Mouse (Mus musculus): ENCODE measurements around the gene Lrrc10.
"Not testable (repeated sequence)": the region's sequence is repeated elsewhere in the genome, so short reads cannot be mapped to it uniquely, and the experiment has no call there.

The Lrrc10 gene

GRCm38 (mm10) chr10:117043497-117044166 lies 1.5 kb upstream of the Lrrc10 start:
- not testable (repeated sequence) for DNase-seq (ENCODE audit: low spot score)

- DNase-seq (ENCODE audit: low spot score) = no peak
Measured at GRCm38 (mm10) chr10:117049253-117049652, 4.1 kb downstream of the Lrrc10 start.

GRCm38 (mm10) chr10:117049961-117050597 lies 4.9 kb downstream of the Lrrc10 start:
- no peak for DNase-seq (ENCODE audit: low spot score)

DNA sequence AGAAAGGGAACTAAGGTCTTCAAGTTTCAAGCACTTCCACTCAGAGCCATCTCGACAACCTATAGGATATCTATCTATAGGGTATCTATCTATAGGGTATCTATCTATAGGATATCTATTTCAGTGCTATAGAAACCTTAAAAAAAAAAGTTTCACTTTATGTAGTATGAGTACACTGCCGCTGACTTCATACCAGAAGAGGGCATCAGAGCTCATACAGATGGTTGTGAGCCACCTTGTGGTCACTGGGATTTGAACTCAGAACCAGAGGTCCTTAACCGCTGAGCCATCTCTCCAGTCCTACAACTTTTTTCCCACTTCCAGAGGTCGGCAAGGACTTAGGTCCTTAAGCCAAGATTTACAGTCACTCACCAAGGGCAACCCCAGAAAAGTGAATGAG lies 10.5 kb downstream of the Lrrc10 start:
- DNase-seq (ENCODE audit: low spot score) = no peak

DNA sequence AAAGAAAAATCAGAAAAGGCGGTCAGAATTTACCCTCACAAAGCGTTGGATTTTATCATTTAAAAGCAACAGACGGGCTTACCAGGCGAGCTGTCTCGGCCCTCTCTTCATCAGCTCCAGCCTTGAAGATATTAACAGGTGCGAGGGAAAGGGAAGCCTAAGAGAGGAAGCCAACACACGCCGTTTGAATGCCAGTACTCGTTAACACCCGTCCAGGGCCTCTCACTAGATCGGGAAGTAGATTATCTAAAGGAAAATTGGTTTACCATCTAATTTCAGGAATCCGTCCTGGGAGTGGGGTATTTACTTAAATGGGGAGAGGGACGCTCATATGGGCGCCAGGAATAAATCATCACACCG lies 17.7 kb downstream of the Lrrc10 start:
- no peak for DNase-seq (ENCODE audit: low spot score)

- DNase-seq (ENCODE audit: low spot score) = peak; percentile 66
Measured at GRCm38 (mm10) chr10:117063254-117064021, 18.3 kb downstream of the Lrrc10 start, which contains the start of gene Cct2. TSS of gene Cct2 (minus strand) at chr10:117063814.

GRCm38 (mm10) chr10:117064076-117064475 lies 18.9 kb downstream of the Lrrc10 start:
- DNase-seq (ENCODE audit: low spot score) = no peak

DNA sequence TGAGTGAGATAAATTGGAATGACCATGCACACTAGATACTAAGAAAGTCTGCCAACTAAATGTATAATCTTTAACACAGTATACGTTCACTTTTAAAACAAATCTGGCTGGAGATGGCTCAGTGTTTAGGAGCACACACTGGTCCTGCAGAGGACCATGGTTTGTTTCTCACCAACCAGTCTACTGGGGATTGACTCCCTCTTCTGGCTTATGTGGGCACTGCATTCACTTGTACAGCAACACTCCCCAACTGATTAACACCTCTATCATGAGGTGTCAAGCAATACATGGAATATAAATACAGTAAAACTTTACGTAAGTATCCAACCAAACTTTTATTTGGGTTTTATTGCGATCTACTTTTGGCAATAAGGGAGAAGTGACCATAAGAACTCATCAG lies 24.0 kb downstream of the Lrrc10 start:
- DNase-seq (ENCODE audit: low spot score) = no peak

- no peak for DNase-seq (ENCODE audit: low spot score)
Measured at GRCm38 (mm10) chr10:117072191-117072888, 27.2 kb downstream of the Lrrc10 start.

DNA sequence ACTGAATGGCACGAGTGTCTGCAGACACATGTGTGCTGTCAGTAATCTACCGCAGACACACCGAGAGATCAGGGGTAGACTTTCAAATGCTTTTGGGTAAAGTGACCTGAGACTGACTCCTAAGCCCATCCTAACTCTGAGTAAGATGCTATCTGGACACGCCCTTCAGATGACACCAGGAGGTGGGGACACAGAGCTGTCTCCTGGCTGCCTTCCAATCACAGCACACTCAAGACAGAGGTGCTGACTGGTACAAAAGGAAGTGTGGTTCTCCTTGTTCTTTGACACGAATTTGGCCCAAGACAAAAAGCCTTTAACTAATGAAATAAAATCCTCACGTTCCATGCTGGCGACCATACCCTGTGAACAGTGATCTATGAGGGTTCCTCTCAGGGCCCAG lies 28.0 kb downstream of the Lrrc10 start:
- no peak for DNase-seq (ENCODE audit: low spot score)

- DNase-seq (ENCODE audit: low spot score) = no peak
Measured at GRCm38 (mm10) chr10:117078284-117078683, 33.1 kb downstream of the Lrrc10 start.

DNA sequence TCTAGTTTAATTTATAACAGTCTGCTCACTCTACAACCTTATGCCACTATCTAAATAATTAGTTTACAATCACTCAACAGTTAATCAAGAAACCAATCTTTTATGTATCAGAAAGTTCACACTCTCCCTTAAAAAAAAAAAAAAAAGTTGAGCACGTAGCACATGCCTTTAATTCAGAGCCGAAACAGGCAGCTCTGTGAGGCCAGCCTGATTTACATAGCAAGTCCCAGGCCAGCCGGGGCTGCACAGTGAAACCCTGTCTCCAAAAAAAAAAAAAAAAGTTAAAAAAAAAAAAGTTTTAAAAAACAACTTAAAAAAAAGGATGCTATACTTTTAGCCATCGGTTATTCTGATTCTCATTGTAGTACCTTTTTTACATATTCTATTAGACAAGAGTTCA lies 36.2 kb downstream of the Lrrc10 start:
- DNase-seq (ENCODE audit: low spot score) = no peak

DNA sequence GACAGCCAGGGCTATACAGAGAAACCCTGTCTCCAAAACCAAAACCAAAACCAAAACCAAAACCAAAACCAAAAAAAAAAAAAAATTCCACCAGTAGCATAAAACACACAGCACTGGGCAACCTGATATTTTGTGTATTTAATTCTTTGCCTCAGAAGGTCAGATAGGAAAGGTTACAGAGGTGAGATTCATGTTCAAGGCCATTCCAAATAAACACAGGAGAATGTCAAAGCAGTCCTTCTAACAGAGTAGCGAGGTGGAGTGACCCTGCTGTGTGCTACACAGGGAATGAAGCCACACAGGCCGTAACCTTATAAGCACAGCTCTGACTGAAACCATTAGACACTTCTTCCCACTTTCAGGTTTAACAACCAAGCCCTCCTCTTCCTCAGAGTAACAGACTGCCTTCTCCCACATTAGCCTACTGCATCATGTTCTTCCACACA lies 36.8 kb downstream of the Lrrc10 start:
- no peak for DNase-seq (ENCODE audit: low spot score)

GRCm38 (mm10) chr10:117089628-117090027 lies 44.5 kb downstream of the Lrrc10 start:
- no peak for DNase-seq (ENCODE audit: low spot score)

DNA sequence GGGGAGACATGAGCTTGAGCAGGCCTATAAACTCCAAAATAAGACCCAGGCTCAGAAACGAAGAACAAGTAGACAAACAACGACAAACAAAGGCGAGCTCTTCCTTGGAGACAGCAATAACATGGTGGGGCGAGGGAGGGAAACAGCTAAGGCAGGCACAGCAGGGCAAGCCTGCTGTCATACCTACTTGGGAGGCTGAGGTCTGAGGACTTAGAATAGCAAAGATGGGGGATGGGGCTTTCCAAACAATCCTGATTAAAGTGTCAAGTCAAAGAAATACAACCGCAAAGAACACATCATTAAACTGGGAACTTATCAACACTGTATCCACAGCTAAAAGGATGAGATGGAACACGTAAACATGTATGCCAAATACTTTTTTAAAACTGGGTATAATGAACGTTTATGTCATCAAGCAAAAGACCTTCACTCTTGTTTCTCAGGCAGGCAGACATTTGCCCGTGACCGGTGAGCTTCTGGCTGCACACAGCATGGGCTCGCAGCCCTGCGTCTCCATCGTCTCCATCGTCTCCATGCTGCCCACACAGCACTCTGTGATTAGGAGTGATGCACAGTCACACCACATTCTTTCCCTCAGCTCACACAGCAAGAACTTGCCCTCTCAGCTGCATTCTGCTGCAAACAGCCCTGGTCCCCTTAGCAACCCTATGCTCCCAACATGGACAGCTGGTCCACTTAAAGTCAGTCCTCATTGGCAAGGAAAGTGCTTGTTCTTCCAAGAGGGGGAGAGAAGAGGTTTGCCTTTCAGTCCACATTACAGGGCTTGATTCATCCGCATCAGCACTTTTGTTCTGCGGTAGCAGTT lies 49.6 kb downstream of the Lrrc10 start:
- DNase-seq (ENCODE audit: low spot score) = no peak

- DNase-seq (ENCODE audit: low spot score) = no peak
Measured at GRCm38 (mm10) chr10:117096096-117096495, 51.0 kb downstream of the Lrrc10 start.
